19 mouse cellular contexts compared by ENCODE assay signal in the genomic region with DNA sequence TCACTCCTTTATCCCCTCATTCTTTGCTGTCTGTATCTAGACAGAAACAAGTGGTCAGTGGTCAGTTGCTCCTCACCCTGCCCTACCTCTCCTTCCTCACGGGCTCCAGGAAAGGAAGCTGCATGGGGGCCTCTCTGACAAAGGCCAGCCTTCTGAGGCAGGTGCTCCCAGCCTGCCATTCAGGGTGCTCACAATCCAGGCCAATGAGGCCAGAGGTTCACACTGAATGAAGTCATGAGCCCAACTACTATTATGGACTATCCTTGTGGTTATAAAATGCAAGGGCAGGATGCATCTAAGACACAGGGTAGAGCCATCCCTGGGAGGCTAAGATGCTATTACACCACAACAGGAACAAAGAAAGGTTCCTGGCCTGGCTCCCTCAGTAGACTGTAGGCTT. TPM values are rescaled to one million over a fixed set of nuclear protein-coding genes. Genes with fewer than 3 reads are reported as not detected.
DNase-seq lines count a peak whose midpoint lies in the region; ATAC-seq and TF ChIP-seq lines count a peak whose summit lies in the region.
"Had no signal": no experiment of that assay in that cellular context is flagged by ENCODE, and none has a peak within 500 bp of the region (broad histone marks: within the 10 kb centered on the region; RNA-seq: fewer than 3 reads in every experiment).

No protein-coding gene starts in this region.

- no peak overlapping the region for H3K4me3 ChIP-seq in heart, adult 2 months
- H3K4me3 ChIP-seq in kidney, adult 2 months (ENCODE audit: insufficient read depth, low read depth, low read length) = no peak overlapping the region
- no peak overlapping the region for H3K4me3 ChIP-seq in lung, embryonic 14.5 days (ENCODE audit: low read depth, low read length)
- H3K4me3 ChIP-seq in lung, adult 2 months (replicated peaks; ENCODE audit: extremely low read depth, low read depth, low read length) = no peak overlapping the region
- no peak overlapping the region for H3K4me3 ChIP-seq in brown adipose tissue, adult 24 weeks (ENCODE audit: insufficient read depth, low read depth, low read length)
- H3K4me3 ChIP-seq: embryonic facial prominence, embryonic 13.5 days; forebrain, embryonic 15.5 days; layer of hippocampus, adult 2 months; limb, embryonic 13.5 days; myocyte had no signal

- intact Hi-C loops in heart, adult 2 months (cut with DNase I) = no loop called here
- intact Hi-C loops in heart, postnatal 25 days (cut with DNase I) = no loop called here

- H3K79me2 ChIP-seq in heart, adult 2 months (replicated peaks; ENCODE audit: control insufficient read depth, insufficient read depth, low read length) = no peaks in the 10 kb centered on the region

- no peak for DNase-seq in heart, adult 2 months
- no peak for DNase-seq in heart, postnatal 25 days (ENCODE audit: low spot score)
- no peak for DNase-seq in kidney, adult 2 months
- DNase-seq in kidney, adult 8-10 months = no peak
- DNase-seq in lung, embryonic 14.5 days = no peak
- DNase-seq in lung, adult 2 months = no peak
- DNase-seq: cerebellum, adult 11 months; layer of hippocampus, postnatal 36 days; thymus, adult 2 months had no signal

- H3K27ac ChIP-seq in heart, adult 2 months = peak overlapping the region; percentile 83
- H3K27ac ChIP-seq in kidney, adult 2 months (ENCODE audit: insufficient read depth, low read depth, low read length) = peak overlapping the region; percentile 91
- peak overlapping the region; percentile 16; the same call in 1 of the 2 replicates for H3K27ac ChIP-seq in lung, embryonic 14.5 days (ENCODE audit: low read depth)
- peak overlapping the region; percentile 82 for H3K27ac ChIP-seq in brown adipose tissue, adult 24 weeks (replicated peaks; ENCODE audit: low read depth, low read length)
- H3K27ac ChIP-seq: embryonic facial prominence, embryonic 13.5 days; forebrain, embryonic 15.5 days; limb, embryonic 13.5 days had no signal

- no peaks in the 10 kb centered on the region for H3K9me3 ChIP-seq in lung, embryonic 14.5 days (ENCODE audit: low read depth, low read length)
- H3K9me3 ChIP-seq: embryonic facial prominence, embryonic 13.5 days; forebrain, embryonic 15.5 days; limb, embryonic 13.5 days had no signal

- 57% methylated on average over 1 of the region's 1 CpGs for WGBS in heart, adult 2 months
- WGBS in kidney, adult 2 months = 43% methylated on average over 1 of the region's 1 CpGs
- WGBS in lung, embryonic 14.5 days = 61% methylated on average over 1 of the region's 1 CpGs
- WGBS in lung, adult 2 months = 68% methylated on average over 1 of the region's 1 CpGs

- TF ChIP-seq EP300 in heart, adult 2 months (IDR thresholded peaks at IDR 0.05; ENCODE audit: insufficient read depth, low read depth, low read length) = no peak

- no peak overlapping the region for H3K4me2 ChIP-seq in lung, embryonic 14.5 days
- H3K4me2 ChIP-seq: embryonic facial prominence, embryonic 13.5 days; forebrain, embryonic 15.5 days; limb, embryonic 13.5 days had no signal

- H3K36me3 ChIP-seq in heart, adult 2 months (ENCODE audit: control insufficient read depth, insufficient read depth, low read length) = no peaks in the 10 kb centered on the region
- no peaks in the 10 kb centered on the region for H3K36me3 ChIP-seq in kidney, adult 2 months (ENCODE audit: control insufficient read depth, insufficient read depth, low read length)
- no peaks in the 10 kb centered on the region for H3K36me3 ChIP-seq in lung, embryonic 14.5 days (ENCODE audit: insufficient read depth)
- H3K36me3 ChIP-seq: embryonic facial prominence, embryonic 13.5 days; forebrain, embryonic 15.5 days; limb, embryonic 13.5 days had no signal

- H3K27me3 ChIP-seq in heart, adult 2 months (ENCODE audit: control insufficient read depth, insufficient read depth, low read length) = no peaks in the 10 kb centered on the region
- no peaks in the 10 kb centered on the region for H3K27me3 ChIP-seq in kidney, adult 2 months (replicated peaks; ENCODE audit: control insufficient read depth, insufficient read depth, low read length)
- no peaks in the 10 kb centered on the region for H3K27me3 ChIP-seq in lung, embryonic 14.5 days (ENCODE audit: insufficient read depth, low read length)
- H3K27me3 ChIP-seq: embryonic facial prominence, embryonic 13.5 days; forebrain, embryonic 15.5 days; limb, embryonic 13.5 days had no signal

- TF ChIP-seq CTCF in heart, adult 2 months (IDR thresholded peaks at IDR 0.05) = no peak
- TF ChIP-seq CTCF in kidney, adult 2 months (conservative IDR thresholded peaks at IDR 0.05; ENCODE audit: insufficient read depth, insufficient read length, low read depth, low read length) = no peak
- TF ChIP-seq CTCF in lung, embryonic 14.5 days (IDR thresholded peaks at IDR 0.05; ENCODE audit: low read depth) = no peak
- TF ChIP-seq CTCF in lung, adult 2 months (IDR thresholded peaks at IDR 0.05; ENCODE audit: insufficient read depth, low read length) = no peak

- ATAC-seq in lung, embryonic 14.5 days (ENCODE audit: insufficient read depth) = no peak
- ATAC-seq: forebrain, embryonic 15.5 days had no signal

- no peak for TF ChIP-seq POLR2A in heart, adult 2 months (IDR thresholded peaks at IDR 0.05; ENCODE audit: insufficient read depth, low read depth, low read length)
- no peak for TF ChIP-seq POLR2A in kidney, adult 2 months (IDR thresholded peaks at IDR 0.05; ENCODE audit: low read depth, low read length)
- no peak for TF ChIP-seq POLR2A in lung, adult 2 months (IDR thresholded peaks at IDR 0.05; ENCODE audit: borderline replicate concordance, extremely low read depth, low read depth, low read length)

- H3K9ac ChIP-seq in heart, adult 2 months (ENCODE audit: low read depth, low read length) = no peak overlapping the region
- H3K9ac ChIP-seq in lung, embryonic 14.5 days = no peak overlapping the region
- H3K9ac ChIP-seq: embryonic facial prominence, embryonic 13.5 days; forebrain, embryonic 15.5 days; limb, embryonic 13.5 days; liver, postnatal 0 days had no signal

- peaks cover 11% of the 10 kb centered on the region for H3K4me1 ChIP-seq in heart, adult 2 months (ENCODE audit: control insufficient read depth, insufficient read depth, low read length)
- peaks cover 74% of the 10 kb centered on the region for H3K4me1 ChIP-seq in kidney, adult 2 months (ENCODE audit: control insufficient read depth, insufficient read depth, low read length)
- H3K4me1 ChIP-seq in lung, embryonic 14.5 days (ENCODE audit: insufficient read depth) = peaks cover 5% of the 10 kb centered on the region; the same call in 1 of the 2 replicates
- peaks cover 19% of the 10 kb centered on the region for H3K4me1 ChIP-seq in lung, adult 2 months (ENCODE audit: control insufficient read depth, insufficient read depth, low read length)
- peaks cover 23% of the 10 kb centered on the region for H3K4me1 ChIP-seq in brown adipose tissue, adult 24 weeks (ENCODE audit: control insufficient read depth, insufficient read depth, insufficient read length, low read length)
- H3K4me1 ChIP-seq: forebrain, embryonic 15.5 days had no signal

RNA-seq across cellular contexts. Expression of a gene that starts 9.2 kb away (rescaled TPM):
- total RNA-seq in heart, adult 2 months (2021) = 1 to 10 TPM; 5.7 to 7.2 TPM
- polyA plus RNA-seq in heart, adult 2 months (2012; rRNA removed) = 6.3 and 6.8 TPM in 2 replicates
- total RNA-seq in heart, postnatal 25 days (2021) = 10 to 100 TPM in 1 of 2 experiments, 1 to 10 TPM in 1; 9.7 to 10.5 TPM
- 35.1 and 40.1 TPM in 2 replicates for polyA plus RNA-seq in kidney, adult 2 months (2012; rRNA removed)
- 8.7 and 10.6 TPM in 2 replicates for polyA plus RNA-seq in lung, embryonic 14.5 days (2014; fragmentation: Nextera tagmentation; extraction: Ambion mirVana)
- 38.3 and 39.4 TPM in 2 replicates for polyA plus RNA-seq in lung, adult 2 months (2012; rRNA removed)
- polyA plus RNA-seq in brown adipose tissue, adult 24 weeks (2012; ENCODE audit: insufficient read depth, insufficient read length, missing spikeins) = 16.6 and 17.9 TPM in 2 replicates
- total RNA-seq: MEL had no signal

RNA-seq across cellular contexts. Expression of a gene that starts 27.1 kb away (rescaled TPM):
- total RNA-seq in heart, adult 2 months (2021) = 10 to 100 TPM; 20.1 to 20.8 TPM
- 32.7 and 41.0 TPM in 2 replicates for polyA plus RNA-seq in heart, adult 2 months (2012; rRNA removed)
- total RNA-seq in heart, postnatal 25 days (2021) = 10 to 100 TPM; 14.9 to 16.0 TPM
- polyA plus RNA-seq in kidney, adult 2 months (2012; rRNA removed) = 5.8 and 7.5 TPM in 2 replicates
- polyA plus RNA-seq in lung, embryonic 14.5 days (2014; fragmentation: Nextera tagmentation; extraction: Ambion mirVana) = 0.36 and 0.45 TPM in 2 replicates
- 12.9 and 16.9 TPM in 2 replicates for polyA plus RNA-seq in lung, adult 2 months (2012; rRNA removed)
- polyA plus RNA-seq in brown adipose tissue, adult 24 weeks (2012; ENCODE audit: insufficient read depth, insufficient read length, missing spikeins) = 4.6 and 7.5 TPM in 2 replicates
- total RNA-seq: MEL; neutrophil, adult 5-6 weeks had no signal

RNA-seq across cellular contexts. Expression of a gene that starts 51.0 kb away (rescaled TPM):
- 100 to 1,000 TPM; 101 to 102 TPM for total RNA-seq in heart, adult 2 months (2021)
- 130 and 147 TPM in 2 replicates for polyA plus RNA-seq in heart, adult 2 months (2012; rRNA removed)
- 100 to 1,000 TPM; 116 to 131 TPM for total RNA-seq in heart, postnatal 25 days (2021)
- 9.8 and 12.4 TPM in 2 replicates for polyA plus RNA-seq in kidney, adult 2 months (2012; rRNA removed)
- polyA plus RNA-seq in lung, embryonic 14.5 days (2014; fragmentation: Nextera tagmentation; extraction: Ambion mirVana) = 19.6 and 21.9 TPM in 2 replicates
- 59.4 and 80.1 TPM in 2 replicates for polyA plus RNA-seq in lung, adult 2 months (2012; rRNA removed)
- polyA plus RNA-seq in brown adipose tissue, adult 24 weeks (2012; ENCODE audit: insufficient read depth, insufficient read length, missing spikeins) = 60.4 and 62.3 TPM in 2 replicates
- total RNA-seq: CH12.LX; MEL; neutrophil, adult 5-6 weeks had no signal

Comparison
In these comparisons a context has a peak if more than half of its experiments do, and no peak if none do; other contexts are left out.
1. H3K27ac ChIP-seq: peak in every context shown above with its lines; median percentile 91 in kidney, adult 2 months; 83 in heart, adult 2 months; 82 in brown adipose tissue, adult 24 weeks; 16 in lung, embryonic 14.5 days.